Mouse (Mus musculus) neutrophil, adult 65 days (primary cell): ENCODE results near the gene Pm20d2. TPM values are rescaled to one million over a fixed set of nuclear protein-coding genes. Genes with fewer than 3 reads are reported as not detected.

Experiments used
- total RNA-seq: library from RNA; stranded (reverse); gene quantifications from 2 replicates; pipeline ENCODE4 v1.2.4, GENCODE M21; 2023

Pm20d2 gene
- total RNA-seq, result not detected in 2 replicates

GRCm38 (mm10) chr4:33189735-33190036, at the start of gene Pm20d2:
Gene Pm20d2, minus strand, starts transcription at chr4:33189737.

GRCm38 (mm10) chr4:33208881-33209841, 19.6 kb upstream of the Pm20d2 start, which contains the start of gene Srsf12:
Gene Srsf12, plus strand, starts transcription at chr4:33208991.

DNA sequence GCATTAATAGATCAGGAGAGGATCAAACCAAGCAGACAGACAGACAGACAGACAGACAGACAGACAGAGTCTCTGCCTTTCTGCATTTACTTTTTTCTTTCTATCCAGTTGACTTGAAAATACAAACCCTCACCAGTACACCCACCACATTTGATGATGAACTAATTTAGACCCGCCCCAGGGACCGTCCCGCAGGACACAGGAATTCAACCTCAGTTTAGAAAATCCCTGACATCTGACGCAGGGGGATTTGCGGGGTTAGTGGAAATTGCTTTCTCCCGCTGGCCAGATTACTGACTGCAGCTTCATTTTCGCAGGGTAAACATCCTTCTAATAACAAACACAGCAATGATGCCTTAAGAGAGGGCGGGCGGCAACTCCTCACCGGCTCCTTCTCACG, 57.3 kb downstream of the Pm20d2 start, which contains the start of gene Gabrr1:
Gene Gabrr1, plus strand, starts transcription at position 301 of the 400 bp plus-strand sequence.

Other genes with a start within 250 kb of the Pm20d2 start
- 0.98 TPM in 1 of 2 replicates, not detected in the other for gene Ankrd6, start 238.9 kb downstream of the Pm20d2 start, total RNA-seq
- 0.57 and 1.0 TPM in 2 replicates for gene Rragd, start 206.7 kb downstream of the Pm20d2 start, total RNA-seq
- 65.8 and 68.6 TPM in 2 replicates for gene Ube2j1, start 158.3 kb downstream of the Pm20d2 start, total RNA-seq
- not detected in 2 replicates for gene Gabrr2, start 126.7 kb downstream of the Pm20d2 start, total RNA-seq
- gene Gabrr1, start 57.2 kb downstream of the Pm20d2 start, total RNA-seq, result not detected in 2 replicates
- not detected in 2 replicates for gene Srsf12, start 19.3 kb upstream of the Pm20d2 start, total RNA-seq
- gene Pnrc1, start 100.4 kb upstream of the Pm20d2 start, total RNA-seq, result 456 and 470 TPM in 2 replicates
- gene Rngtt, start 120.6 kb upstream of the Pm20d2 start, total RNA-seq, result 25.8 and 38.5 TPM in 2 replicates